Mouse (Mus musculus): Measurements from ENCODE around the gene Txndc11.

The Txndc11 gene

GRCm38 (mm10) chr16:11104905-11105304, 29.5 kb downstream of the Txndc11 start:
- DNase-seq (ENCODE audit: low read depth), result no peak

GRCm38 (mm10) chr16:11097301-11097700, 37.1 kb downstream of the Txndc11 start:
- DNase-seq (ENCODE audit: low read depth), result no peak

DNA sequence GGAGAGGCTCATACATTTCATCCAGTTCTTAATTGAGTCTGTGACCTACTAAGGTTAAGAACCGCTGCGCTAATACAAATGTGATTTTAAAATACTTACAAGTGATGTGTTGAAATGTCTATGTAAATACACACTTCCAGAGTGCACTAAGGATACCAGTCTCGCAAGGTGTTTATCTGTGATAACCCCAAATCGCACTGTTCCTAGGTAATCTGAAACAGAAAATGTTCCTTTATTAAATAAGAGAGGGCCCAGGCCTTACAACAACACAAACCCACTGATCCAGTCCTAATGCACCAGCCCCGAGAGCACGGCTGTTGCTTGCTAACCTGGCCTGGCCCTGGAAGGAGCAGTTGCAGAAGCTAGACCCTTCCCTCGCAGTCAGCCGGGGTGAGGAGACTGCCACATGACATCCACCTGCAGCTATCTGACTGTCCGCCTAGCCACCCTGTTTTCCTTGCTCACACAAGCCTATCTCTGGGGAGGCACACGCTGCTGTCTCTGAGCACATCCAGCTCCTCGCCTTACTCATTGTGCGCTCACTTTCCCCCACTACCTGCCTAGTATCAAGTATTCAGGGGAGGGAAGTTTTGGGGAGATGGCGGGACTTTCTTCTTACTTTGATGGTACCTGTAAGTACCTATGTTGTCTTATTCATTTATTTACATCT, 40.6 kb downstream of the Txndc11 start:
- DNase-seq (ENCODE audit: low read depth), result peak; percentile 15

DNA sequence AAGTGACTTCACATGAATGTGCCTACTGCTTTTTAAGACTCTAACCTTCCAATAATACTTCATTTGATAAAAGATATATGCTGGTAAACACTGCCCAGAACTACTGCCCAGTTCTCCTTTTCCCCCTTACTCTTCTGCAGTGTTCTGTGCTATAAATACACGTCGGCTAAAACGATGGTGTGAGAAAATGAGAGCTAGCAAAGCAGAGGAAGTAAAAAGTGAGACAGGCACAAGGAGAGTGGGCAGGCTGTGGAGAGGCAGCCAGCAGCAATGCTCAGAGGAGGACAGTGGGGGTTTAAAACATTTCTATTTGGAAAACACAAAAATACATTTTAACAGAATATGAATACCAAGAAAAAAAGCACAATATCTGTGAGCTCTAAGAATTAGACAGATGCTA, 41.9 kb downstream of the Txndc11 start:
- DNase-seq (ENCODE audit: low read depth), result no peak

GRCm38 (mm10) chr16:11092061-11092460, 42.4 kb downstream of the Txndc11 start:
- no peak for DNase-seq (ENCODE audit: low read depth)

DNA sequence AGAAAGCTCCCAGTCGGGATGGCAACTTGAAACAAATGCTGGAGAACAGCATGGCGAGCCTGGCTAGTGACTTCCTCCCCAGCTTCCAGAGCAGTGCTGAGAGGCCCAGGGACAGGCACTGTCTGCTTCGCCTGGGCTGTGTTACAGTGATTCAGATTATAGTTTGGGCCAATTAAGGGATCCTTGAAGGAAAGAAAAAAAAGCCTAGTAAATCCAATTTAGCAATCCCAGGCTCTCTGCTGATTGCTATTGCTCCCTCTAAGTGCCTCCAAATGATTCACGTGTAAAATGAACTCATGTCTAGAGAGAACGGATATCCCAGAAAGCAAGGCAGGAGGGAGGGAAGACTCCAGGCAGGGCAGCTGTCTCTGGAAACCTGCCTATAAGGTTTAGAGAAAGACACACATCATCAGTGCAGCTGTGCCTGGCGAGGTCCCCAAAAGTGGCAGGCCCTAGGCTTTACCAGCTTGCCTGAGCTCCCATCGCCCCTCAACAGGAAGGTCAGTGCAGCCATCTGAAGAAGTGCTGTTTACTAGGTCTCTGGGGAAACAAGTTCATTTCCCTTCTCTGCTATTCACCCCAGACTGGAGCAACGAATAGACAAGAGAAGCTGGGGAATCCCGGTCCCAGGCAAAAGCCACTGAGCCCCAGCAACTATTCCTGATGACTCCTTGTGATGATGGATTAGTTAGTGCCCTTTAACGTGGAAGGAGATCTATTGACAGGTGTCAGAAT, 43.4 kb downstream of the Txndc11 start:
- DNase-seq (ENCODE audit: low read depth), result no peak

DNA sequence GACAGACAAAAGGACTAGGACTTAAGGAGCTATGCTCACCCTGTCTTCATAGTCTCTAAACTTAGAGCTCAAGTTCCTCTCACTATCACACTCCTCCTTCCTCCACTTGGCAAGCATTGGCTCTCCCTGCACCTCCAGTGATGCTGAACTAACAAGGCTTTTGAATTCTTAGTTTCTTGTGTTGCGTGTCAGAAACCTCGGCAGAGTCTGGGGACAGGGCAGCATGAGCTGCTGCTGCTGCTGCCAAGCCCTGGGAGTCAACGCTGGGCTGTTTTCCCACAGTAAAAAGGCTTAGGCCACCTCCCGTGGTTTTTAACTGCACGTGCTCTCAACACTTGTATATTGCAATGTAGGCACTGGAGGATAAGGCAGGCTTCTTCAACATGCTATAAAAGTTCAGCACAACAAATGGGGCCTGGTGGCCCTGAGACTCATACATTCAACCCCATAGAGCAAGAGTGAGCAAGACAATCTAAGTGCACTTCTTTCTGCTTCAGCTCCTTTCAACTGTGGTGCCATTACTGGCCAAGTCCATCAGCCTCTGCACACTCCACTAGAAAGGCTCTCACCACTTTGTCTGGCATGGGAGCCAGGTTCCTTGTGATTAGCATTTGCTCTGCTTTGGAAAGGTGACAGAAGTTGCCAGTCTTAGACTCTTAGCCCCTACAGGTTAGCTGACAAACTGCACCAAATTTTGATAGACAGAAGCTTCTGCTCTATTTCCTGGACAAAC, 47.4 kb downstream of the Txndc11 start:
- DNase-seq (ENCODE audit: low read depth), result no peak

GRCm38 (mm10) chr16:11086299-11086698, 48.2 kb downstream of the Txndc11 start:
- DNase-seq (ENCODE audit: low read depth), result no peak

DNA sequence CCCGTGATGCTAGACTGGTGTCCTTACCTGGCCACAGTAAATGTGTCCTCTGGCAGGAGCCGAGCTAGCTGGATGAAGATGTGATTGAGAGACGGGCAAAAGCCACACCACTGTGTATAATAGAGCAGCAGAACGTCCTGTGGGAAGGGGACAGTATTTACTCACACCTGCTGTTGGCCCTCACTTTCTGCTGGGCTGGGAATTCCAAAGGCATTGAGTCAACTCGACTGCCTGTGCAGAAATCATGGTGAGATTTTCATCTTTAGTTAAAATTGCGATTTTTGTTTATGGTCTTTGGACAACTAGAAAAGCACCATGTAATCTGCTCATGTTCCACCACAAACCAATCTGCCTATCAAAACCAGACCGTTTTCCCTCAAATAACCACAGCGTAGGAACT, 50.3 kb downstream of the Txndc11 start:
- no peak for DNase-seq (ENCODE audit: low read depth)

- DNase-seq (ENCODE audit: low read depth), result no peak
Observed at GRCm38 (mm10) chr16:11078216-11078869, 56.1 kb downstream of the Txndc11 start.

- no peak for DNase-seq (ENCODE audit: low read depth)
Observed at GRCm38 (mm10) chr16:11077601-11078201, 56.7 kb downstream of the Txndc11 start.

DNA sequence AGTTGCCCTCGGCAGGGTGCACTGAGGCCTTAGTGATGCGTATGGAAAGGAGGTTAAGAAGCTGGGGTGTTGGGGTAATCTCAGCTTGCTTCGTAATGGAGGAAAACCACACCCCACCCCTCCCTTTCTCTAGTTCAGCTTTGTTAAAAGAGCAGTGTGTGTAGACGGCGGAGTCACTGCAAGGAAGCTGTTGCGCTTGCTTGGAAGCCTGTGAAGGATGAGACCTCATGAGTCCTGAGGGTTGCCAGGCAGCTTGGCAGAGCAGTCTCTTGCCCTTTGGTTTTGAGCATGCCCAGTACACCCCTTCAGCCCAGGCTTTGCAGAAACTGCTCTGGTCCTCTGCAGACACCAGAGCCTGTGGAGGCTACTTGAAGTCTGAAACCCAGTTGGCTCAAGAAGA, 61.4 kb downstream of the Txndc11 start:
- no peak for DNase-seq (ENCODE audit: low read depth)

- no peak for DNase-seq (ENCODE audit: low read depth)
Observed at GRCm38 (mm10) chr16:11072454-11072853, 62.0 kb downstream of the Txndc11 start.

DNA sequence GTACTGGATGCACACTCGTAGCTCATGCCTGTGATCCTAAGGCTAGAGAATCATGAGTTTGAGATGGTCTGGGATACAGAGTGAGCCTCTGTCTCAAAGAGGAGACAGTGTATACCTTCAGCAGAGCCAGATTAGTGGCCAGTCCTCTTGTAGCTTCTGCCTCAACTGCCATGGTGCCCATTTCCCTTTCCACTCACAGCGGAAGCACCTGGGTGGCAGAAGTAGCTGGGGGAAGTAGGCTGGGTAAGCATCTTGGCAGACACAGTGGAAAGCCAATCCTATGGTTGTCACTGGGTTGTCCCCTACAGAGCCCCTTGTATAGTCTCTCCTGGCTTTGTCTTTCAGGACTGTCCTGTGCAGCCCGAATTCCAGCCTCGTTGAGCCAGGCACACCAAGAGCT, 62.6 kb downstream of the Txndc11 start:
- DNase-seq (ENCODE audit: low read depth), result no peak

DNA sequence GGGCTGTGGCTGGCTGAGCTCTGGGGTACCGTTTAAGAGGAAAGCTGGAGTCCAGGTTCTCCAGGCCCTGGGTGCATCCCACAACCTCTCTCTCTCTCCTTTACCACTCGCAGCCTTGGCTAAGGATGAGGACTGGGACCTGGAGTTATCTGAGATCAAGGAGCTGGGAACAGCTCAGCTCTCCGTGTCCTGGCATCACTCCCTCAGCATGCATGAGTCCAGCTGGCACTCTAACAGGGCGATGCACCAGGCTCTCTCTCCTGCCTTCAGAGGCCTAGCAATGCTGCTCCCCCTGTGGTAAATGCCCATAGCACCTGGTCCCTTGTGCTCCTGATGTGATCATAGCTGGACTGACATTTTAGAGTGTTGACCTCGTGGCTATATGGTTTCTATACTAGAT, 63.3 kb downstream of the Txndc11 start:
- no peak for DNase-seq (ENCODE audit: low read depth)

DNA sequence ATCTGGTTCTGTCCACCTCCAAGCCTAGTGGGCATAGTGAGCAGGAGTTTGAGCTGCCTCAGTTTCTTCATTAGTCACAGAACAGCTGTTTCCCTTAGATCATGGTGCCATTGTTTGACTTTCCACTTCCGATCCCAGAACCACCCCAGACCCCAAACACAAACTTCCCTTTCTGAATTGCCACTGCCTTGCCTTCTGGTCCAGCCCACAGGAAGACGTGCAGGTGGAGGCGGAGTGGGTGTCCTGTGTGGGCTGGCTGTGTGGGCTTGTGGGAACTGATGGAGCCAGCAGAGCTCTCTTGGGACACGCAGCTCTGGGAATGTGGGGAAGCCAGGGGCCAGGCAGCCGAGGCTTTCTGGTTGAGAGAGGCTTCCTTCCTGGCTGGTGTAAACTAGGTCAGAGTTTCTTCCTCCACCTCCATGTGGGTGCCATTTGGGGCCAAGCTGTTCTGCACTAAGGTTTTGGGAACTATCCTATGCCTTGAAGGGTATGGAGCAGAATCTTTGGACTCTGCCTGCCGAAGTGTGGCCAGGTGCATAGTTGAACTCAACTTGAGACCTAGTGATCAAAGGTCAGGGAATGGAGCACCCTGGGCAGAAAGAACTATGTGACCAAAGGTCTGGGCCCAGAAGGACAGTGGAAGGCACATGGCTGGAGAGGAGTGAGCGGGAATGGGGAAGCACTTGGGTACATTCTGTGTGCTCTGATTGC, 64.6 kb downstream of the Txndc11 start:
- DNase-seq (ENCODE audit: low read depth), result no peak

DNA sequence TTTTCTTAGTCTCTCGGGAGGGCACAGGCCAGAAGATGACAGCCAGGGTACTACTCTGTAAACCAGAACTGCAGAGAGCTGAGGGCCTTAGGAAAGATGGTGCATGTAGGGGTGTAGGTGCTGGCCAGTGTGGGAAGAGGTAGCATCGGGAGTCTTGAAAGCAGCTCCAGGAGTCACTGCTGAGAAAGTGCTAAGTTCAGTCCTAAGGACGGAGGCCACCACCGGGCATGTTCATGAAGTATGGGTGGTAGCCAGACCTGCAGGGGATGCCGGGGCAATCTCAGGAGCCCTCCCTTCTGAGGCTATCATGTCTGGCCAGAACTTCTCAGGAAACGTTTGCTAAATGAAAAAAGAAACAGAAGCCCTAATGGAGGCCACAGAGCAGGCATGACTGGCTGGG, 65.2 kb downstream of the Txndc11 start:
- no peak for DNase-seq (ENCODE audit: low read depth)

DNA sequence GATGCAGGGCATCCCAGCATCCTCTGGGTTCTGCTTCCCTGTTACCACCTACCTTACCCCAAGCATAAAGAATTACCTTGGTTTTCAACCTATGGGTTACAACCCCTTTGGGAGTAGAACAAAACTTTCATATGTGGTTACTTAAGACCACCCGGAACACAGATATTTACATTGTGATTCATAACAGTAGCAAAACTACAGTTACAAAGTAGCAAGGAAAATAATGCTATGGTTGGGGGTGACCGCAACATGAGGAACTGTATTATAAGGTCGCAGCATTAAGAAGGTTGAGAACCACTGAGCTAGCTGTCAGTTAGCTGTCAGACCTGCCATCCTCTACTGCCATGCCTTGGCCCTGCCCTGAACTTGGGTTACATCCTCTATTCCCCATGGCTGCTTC, 65.8 kb downstream of the Txndc11 start:
- DNase-seq (ENCODE audit: low read depth), result no peak

- DNase-seq (ENCODE audit: low read depth), result no peak
Observed at GRCm38 (mm10) chr16:11066833-11067191, 67.6 kb downstream of the Txndc11 start.

DNA sequence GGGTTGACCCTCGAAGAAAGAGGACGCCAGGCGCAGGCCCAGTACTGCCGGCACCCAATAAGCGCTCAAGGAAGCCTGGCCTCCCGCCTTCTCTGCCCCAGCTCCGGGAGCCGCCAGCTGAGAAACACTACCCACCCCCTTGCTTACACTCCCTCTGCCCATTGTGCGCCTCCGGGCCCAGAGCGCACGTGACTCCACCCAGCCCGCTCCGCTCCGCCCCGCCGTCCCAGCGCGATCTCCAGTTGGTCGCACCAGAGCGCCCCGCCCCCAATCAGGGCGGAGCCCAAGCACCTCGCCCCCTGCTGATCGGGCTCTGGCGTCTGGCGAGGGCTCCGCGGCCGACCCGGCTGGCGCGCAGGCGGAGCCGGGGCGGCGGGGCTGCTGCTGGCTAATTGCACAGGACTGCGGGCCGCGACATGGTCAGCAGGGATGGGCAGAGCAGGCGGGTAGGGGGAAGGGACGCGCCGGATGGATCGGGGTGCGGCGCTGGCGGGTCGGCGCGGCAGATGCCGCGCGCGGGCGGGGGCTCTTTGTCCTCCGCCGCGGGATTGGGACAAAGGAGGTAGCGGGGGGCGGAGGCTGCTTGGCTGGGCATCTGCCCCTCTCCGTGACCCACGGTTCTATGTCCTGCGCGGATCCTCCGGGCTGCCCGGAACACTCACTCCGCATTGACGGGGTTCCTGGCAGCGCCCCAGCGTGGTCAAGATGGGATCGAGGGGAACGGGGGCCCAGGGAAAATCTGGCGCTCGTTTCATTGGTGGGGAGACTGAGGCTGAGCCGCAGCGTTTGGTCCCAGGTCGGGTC, 68.2 kb downstream of the Txndc11 start, which contains the start of gene Litaf:
TSS of gene Litaf (minus strand) at position 129 of the 804 bp plus-strand sequence.
- peak; percentile 92 for DNase-seq (ENCODE audit: low read depth)

DNA sequence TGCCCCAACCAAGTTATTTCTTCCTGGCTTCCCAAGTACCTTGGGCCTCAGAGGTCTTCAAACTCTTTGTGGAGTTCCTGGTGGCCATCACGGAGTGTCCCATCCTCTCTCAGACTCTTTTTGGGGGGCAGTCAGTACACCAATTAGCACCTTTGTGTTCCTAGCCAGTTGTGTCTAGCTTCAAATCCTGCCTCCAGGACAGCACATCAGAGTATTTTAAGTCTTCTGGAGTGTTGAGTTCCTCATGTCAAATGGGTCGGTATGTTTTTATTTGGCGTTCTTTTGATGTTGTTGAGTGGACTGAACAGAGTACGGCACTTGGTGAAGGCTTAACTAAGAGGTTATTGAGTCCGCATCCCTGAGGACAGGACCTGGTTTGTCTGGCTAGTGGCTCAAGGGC, 69.0 kb downstream of the Txndc11 start:
- no peak for DNase-seq (ENCODE audit: low read depth)
